Mouse (Mus musculus): Measurements from ENCODE around the gene Rtbdn.
"Not testable (repeated sequence)": the region's sequence is repeated elsewhere in the genome, so short reads cannot be mapped to it uniquely, and the experiment has no call there.

Rtbdn gene

DNA sequence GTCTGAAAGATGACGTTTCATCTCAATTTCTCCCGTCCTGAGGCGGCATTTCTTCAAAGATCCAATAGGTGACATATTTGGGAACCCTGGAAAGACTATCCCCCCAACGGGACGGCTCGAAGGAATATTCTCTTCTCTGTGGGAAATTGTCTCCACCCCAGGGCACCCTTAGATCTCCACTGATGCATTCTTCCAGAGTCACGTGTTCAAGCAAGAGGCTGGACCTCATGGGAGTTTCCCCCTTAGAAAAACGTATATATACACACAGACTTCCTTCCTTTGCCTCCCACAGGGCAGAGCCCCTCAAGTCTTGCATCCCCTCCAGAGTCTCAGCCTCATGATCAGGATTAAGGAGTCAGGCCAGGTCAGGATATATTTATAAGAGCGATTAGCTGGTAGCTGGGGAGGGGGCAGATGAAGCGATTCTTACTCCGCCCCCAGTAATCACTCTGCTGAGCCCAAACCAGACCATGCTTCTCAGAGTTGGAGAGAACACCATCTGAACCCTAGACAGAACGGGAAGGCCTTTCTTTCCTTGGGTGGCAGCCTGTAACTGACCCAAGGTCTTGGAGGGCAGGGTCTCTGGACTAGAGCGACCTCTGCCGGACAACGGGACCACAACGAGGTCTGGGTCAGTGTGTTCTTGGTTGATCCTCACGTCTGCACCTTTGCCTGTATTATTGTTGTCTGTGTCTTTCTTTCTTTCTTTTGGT is at the start of gene Rtbdn:
TSS of gene Rtbdn (plus strand) at position 464 of the 713 bp plus-strand sequence.
- DNase-seq (ENCODE audit: low spot score in 2 of 2): no peak

DNA sequence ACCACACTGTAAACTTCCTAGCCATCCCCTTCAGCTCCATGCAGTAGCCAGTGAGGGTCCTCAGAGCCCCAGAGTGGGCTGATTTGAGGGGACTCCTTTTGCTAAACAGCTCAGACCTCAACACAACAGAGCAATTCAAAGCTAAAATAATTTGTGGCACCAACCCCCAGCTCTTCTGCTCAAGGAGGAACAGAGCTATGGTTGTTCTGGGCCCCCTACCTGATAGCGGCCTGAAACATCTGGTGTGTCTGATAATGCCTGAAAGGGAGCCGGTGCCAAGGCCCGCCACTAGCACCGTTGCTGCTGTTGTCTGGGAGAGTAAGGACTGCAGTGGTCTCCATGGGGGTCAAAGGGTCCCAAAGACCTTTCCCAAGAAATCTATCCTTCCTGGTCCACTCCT is 45.7 kb upstream of the Rtbdn start:
- no peak for DNase-seq (ENCODE audit: low spot score in 2 of 2)

DNA sequence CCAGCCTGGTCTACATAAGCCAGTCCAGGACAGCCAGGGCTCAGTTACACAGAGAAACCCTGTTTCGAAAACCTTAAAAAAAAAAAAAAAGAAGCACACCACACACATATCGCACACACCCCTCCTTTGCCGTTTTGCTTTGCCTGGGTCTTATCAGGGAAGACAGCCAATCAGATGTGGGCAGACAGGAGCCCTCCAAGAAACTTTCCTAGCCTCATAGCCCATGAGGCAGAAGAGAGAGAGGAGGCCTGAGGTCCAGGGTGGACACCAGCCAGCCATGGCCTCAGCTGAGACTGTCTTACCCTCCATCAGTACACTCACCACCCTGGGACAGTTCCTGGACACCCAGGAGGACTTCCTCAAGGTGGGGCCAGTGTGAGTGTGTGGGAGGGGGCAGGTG is 45.0 kb upstream of the Rtbdn start, which contains the start of gene Klf1:
TSS of gene Klf1 (plus strand) at position 177 of the 400 bp plus-strand sequence.
- DNase-seq (ENCODE audit: low spot score in 2 of 2): no peak

DNA sequence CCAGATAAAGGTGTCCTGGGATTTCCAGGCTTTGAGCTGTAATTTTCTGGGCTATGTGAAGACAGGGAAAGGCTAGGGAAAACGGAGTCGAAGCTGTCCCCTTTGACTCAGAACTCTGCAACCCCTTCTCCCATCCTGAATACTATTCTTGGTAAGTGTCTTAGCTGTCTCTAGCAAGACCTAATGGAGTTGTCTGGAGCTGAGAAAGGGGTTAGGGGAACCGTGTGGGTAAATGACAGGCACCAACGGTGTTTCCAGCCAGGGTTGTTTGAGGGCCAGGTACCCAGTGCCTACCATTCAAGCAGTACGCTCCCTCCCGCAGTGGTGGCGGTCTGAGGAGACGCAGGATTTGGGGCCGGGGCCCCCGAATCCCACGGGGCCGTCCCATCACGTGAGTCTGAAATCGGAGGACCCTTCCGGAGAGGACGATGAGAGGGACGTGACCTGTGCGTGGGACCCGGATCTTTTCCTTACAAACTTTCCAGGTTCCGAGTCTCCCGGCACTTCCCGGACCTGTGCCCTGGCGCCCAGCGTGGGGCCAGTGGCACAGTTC is 44.3 kb upstream of the Rtbdn start:
- DNase-seq (ENCODE audit: low spot score in 2 of 2): no peak

DNA sequence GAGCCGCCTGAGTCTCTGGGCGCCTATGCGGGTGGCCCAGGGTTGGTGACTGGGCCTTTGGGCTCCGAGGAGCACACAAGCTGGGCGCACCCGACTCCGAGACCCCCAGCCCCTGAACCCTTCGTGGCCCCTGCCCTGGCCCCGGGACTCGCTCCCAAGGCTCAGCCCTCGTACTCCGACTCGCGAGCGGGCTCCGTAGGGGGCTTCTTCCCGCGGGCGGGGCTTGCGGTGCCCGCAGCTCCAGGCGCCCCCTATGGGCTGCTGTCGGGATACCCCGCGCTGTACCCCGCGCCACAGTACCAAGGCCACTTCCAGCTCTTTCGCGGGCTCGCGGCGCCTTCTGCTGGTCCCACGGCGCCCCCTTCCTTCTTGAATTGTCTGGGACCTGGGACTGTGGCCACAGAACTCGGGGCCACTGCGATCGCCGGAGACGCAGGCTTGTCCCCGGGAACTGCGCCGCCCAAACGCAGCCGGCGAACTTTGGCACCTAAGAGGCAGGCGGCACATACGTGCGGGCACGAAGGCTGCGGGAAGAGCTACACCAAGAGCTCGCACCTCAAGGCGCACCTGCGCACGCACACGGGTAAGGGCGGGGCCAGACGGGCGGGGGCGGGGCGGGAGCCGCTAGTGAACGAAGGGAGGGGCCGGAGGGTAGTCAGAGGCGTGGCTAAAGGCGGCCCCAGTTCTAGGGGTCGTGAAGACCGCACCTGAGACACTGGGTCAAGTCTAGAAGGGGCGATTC is 43.7 kb upstream of the Rtbdn start:
- DNase-seq (ENCODE audit: low spot score in 2 of 2): peak; percentile 90 to 93

DNA sequence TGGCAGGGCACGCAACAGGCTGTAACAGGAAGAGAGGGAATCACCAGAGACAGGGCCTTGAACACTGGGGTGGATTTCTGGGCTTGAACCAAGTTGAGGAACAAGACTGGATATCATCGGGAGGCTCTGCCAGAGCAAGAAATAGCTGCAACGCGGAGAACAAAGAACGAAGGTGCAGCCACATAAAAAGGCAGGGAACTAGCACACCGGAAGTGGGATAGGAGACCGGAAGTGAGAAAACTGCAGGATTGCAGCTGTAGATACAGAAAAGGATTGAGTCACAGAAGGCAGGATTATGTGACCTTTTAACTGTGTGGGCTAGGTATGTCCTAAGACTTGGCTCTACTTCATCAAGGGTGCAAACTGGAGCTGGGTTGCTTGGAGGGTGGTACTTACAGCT is 42.4 kb upstream of the Rtbdn start:
- no peak for DNase-seq (ENCODE audit: low spot score in 2 of 2)

DNA sequence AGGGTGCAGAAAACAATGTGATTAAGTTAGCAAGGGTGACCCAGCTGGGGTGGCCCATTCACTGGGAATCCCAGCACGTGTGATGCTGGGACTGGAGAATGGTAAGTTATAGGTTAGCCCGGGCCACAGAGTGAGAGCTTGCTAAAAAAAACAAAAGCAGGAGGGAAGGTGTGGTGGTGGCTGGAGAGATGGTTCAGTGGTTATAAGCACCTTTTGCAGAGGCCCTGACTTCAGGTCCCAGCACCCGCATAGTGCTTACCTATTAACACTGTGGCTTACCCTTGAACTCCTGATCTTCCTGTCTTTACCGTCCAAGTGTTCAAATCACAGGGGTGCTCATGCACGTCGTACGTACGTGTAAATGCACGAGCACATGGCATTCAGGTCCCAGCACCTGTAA is 39.8 kb upstream of the Rtbdn start:
- DNase-seq (ENCODE audit: low spot score in 2 of 2): no peak

DNA sequence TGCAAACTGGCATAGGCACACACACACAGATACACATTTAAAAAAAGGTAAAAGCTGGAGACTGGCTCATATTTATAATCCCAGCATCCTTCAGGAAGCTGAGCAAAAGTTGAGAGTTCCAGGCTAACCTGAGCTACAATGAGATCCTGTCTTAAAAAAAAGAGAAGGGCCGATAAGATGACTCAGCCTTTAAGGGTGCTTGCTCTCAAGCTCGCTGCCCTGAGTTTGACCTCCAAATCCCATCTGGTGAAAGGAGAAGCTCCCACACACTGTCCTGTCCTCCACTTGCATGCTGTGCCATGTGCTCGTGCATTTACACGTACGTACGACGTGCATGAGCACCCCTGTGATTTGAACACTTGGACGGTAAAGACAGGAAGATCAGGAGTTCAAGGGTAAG is 39.3 kb upstream of the Rtbdn start:
- DNase-seq (ENCODE audit: low spot score in 2 of 2): no peak

DNA sequence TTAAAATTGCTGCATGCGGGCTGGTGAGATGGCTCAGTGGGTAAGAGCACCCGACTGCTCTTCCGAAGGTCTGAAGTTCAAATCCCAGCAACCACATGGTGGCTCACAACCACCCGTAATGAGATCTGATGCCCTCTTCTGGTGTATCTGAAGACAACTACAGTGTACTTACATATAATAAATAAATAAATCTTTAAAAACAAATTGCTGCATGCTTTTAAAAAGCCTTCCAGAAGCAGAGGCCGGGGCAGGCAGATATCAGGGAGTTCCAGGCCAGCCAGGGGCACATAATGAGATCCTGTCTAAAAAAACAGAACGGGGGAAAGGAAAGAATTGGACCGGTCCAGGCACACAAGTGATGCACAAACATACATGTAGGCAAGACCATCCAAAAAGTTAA is 38.8 kb upstream of the Rtbdn start:
- not testable (repeated sequence) for DNase-seq (ENCODE audit: low spot score in 2 of 2)

DNA sequence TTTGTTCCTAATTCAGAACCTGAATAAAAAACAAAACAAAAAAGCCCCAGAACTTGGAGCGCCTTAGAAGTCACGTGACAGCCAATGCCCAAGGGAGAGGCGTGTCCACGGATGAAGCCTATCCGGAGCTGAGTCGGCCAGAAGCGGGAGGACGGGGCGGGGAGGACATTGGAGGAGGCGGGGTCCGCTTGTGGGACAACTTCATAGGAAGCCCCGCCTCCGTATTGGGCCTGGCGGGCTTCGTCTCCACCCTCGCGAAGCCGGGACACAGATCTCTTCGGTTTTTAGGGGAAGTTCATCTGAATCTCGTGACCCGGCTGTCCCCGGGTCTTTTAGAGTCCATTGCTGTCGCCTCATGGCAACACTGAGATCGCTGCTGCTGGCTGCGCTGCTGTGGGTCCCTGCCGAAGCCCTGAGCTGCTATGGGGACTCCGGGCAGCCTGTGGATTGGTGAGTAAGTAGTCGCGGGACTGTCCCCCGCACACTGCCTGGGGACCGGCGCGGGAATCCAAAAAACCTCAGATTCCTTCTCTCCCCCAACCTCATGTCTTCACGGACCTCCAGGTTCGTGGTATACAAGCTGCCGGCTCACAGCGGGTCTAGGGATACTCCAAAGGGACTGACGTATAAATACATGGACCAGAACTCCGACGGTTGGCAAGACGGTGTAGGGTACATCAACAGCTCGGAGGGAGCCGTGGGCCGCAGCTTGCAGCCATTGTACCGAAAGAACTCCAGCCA is 38.2 kb upstream of the Rtbdn start, which contains the start of gene Dnase2a:
TSS of gene Dnase2a (plus strand) at position 140 of the 741 bp plus-strand sequence.
- peak; percentile 75 to 77 for DNase-seq (ENCODE audit: low spot score in 2 of 2)

DNA sequence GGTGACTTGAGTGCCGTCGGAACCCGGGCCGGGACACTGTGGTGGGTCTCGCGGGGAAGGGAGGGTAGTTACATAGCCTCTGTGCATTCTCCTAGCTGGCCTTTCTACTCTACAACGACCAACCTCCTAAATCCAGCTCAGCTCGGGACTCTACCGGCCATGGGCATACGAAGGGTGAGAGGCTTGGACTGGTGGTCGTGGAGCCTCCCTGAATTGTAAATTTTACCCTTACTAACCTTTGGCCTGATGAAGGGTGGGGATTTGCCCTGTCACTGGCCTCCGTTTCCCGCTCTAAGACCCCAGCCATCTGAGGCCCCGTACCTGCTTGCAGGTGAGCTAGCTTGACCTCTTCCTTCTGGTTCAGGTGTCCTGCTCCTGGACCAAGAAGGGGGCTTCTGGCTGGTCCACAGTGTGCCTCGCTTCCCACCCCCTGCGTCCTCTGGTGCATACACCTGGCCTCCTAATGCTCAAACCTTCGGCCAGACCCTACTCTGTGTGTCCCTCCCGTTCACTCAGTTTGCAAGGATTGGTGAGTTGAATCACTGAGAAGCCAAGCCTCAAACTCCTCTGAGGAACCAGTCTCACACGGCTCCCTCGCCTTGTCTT is 37.5 kb upstream of the Rtbdn start:
- no peak for DNase-seq (ENCODE audit: low spot score in 2 of 2)

DNA sequence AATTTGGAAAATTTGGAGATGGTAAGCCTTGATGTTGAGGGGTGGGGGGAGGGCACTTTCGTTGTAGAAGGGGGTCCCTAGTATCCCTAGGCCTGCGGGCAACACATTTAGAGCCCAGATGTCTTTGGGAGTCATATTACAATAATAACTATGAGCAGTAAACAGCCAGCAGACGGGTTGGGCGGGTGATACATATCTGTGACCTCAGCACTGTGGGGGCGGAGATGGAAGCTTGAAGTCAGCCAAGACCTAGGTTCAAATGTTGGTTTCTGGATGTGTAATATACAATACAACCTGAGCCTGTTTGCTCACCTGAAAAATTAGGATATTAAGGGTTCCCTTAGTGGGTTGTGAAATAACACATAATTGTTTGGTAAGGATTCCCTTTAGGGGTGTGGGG is 36.8 kb upstream of the Rtbdn start:
- DNase-seq (ENCODE audit: low spot score in 2 of 2): no peak

DNA sequence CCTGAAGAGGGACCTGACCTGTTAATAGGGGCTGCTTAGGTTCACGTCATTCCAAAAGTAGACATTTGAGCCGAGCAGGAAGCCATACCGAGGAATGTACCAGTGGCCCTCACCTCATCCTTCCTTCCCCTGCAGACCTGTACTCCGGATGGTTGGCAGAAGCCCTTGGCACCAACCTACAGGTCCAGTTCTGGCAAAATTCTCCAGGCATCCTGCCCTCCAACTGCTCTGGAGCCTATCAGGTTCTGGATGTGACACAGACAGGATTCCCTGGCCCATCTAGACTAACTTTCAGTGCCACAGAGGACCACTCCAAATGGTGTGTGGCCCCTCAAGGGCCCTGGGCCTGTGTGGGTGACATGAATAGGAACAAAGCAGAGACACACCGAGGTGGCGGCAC is 36.2 kb upstream of the Rtbdn start:
- DNase-seq (ENCODE audit: low spot score in 2 of 2): no peak

DNA sequence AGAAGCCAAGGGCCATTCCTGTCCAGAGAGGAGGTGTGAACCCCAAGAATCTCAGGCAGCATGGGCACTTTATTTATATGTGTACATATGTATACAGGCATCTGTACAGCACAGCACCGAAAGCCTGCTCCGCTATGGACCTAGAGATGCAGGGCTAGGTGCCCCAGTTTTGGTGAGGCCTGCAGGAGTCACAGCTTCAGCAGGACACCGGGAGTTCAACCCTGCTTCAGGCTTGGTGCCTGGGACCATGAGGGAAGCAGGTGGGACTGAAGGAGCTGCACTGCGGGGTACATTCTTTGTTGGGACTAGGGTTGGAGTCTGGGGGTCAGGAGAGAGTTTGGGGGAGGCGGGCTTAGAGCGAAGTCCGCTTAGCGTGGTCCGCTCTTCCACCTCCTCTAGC is 34.9 kb upstream of the Rtbdn start:
- DNase-seq (ENCODE audit: low spot score in 2 of 2): no peak

DNA sequence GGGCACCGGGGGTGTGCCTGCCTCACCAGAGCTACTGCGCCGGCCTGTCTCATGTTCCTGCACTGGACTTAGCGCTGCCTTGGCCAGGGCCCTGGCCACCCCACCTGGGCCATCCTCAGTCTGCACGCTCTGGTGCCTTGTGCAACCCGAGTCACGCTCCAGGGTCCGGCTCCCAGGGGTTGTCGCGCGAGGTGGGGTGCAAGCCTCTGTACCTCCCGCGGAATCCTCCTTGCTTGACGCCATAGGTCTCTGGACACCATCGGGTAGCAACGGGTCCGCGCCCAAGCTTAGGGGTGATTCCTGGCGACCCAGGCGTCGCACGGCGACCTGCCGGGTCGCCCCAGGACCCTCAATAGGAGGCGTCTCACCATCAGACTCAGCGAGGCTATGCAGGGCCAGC is 34.4 kb upstream of the Rtbdn start:
- no peak for DNase-seq (ENCODE audit: low spot score in 2 of 2)

DNA sequence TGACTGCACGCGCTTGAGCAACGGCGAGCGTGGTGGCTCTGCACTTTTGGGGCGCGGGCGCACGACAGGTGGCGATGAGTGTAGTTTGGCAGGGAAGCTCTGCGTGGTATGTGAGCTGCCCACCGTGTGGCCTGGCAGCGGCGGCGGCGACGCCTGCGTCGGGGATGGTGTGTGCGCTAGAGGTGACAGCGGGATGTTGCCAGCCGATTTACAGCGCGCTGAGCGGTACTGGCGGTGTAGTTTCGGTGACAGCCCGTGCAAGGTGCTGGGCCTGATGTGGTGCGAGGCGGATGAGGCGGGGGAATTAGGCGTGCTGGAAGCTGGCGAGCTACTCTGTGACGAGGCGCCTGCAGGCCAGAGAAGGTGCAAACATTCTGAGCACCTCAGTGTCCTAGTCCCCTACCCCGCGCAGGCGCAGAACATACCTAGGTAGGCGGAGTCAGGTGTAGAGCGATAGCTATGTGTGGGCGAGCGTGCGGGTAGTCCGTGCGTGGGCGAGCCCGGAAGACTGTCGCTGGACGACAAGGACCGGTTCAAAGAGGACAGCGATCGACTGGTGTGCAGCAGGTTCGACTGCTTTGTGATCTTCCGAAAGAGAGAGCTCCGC is 33.8 kb upstream of the Rtbdn start:
- DNase-seq (ENCODE audit: low spot score in 2 of 2): peak; percentile 53 to 64

DNA sequence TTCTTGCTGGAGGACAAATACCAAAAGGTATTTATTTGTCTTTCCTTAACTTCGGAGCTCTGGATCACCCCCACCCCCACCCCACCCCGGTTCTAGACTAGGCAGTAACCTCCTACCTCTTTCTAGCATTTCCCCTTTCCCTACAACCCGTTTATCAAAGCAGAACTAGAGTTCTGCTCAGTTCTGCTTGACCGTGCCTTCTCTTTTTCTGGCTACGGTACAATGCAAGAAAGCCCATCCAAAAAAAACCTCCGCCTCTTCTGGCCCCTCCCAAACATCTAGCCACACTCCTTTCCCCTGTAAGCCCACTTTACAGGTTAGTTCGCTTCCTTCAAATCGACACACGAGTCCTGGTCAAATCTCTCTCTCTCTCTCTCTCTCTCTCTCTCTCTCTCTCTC is 33.3 kb upstream of the Rtbdn start:
- no peak for DNase-seq (ENCODE audit: low spot score in 2 of 2)

DNA sequence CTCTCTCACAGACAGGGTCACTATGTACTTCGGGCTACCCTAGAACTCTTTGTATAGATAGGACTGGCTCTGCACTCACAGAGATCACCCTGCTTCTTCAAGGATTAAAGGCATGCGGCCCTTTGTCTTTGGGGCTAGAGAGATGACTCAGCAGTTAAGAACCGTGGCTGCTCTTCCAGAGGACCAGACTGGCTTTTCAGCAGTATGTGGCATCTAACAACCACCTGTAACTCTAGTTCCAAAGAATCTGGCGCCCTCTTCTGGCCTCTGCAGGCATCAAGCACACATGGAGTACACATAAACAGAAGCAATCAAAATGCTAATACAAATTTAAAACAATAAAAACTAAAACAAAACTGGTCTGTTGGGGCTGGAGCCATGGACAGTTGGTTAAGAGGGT is 32.8 kb upstream of the Rtbdn start:
- DNase-seq (ENCODE audit: low spot score in 2 of 2): no peak

DNA sequence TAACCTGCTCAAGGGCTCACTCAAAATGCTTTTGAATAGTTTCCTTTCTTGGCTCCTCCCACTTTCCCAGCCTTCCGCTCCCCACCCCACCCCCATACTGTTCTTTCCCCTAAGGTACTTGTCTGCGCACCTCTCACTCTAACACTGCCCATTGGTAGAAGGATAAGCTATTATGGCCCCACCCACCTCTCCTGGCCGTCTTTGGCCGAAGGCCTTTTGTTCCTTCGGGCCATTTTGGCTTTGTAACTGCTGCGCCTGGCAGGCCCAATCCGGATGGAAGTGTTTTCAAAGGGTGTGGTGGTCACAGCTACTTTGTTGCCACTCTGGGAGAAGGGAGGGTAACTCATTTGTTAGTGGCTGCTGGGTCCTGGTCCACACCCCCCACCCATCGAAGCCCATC is 31.5 kb upstream of the Rtbdn start:
- no peak for DNase-seq (ENCODE audit: low spot score in 2 of 2)

DNA sequence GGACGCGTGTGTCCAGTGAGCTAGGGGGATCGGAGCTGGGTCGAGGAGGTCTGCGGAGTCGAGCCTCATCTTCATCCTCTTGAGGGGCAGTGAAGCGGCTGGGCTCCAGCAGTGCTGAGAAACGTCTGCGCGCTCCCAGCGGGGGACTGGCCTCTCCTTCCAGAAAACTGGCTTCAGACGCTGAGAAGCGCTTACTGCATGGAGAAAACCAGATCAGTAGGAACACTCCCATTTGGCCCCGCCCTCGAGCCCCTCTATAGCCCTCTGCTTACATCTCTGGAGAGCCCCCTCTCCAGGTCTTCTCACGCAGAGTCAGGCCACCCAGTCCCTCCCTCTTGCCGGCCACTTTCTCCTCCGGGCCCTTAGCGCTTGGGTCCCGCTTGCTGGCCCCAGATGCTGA is 29.0 kb upstream of the Rtbdn start:
- DNase-seq (ENCODE audit: low spot score in 2 of 2): no peak

DNA sequence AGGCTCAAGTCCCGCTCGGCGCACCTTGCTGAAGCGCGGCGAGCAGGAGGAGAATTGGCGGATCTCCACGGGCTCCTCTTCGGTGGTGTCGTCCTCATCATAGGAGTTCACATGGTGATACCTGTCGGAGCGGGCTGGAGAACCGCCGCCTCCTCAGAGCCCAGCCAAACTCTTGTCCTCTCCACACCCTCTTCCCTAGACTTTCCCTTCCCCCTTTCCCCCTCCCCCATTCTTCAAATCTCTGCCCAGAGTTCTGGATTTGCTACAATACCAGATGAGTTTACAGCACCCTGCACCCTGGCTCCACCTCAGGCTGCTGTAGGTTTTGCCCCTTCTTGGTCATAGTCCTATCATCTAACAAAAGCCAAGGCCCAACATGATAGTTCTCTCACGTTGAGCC is 28.1 kb upstream of the Rtbdn start:
- DNase-seq (ENCODE audit: low spot score in 2 of 2): no peak

DNA sequence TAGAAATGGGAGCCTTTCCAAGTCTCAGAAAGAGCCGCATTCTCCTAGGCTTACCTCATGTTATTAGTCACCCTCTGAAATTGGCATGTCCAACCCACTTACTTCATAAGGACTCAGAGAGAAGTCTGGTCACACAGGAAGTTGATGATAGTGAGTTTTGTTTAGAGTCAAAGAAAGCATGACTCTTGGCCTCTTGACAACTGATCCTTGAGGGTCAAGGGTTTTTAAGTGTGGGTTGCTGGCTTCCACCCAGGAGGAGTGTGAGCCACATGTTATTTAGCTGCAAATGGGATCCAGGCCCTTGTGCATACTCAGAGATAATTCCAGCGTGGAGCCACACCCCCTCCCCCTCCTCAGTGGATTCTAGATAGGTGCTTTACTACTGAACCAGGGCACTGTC is 25.2 kb upstream of the Rtbdn start:
- DNase-seq (ENCODE audit: low spot score in 2 of 2): no peak

Measured in frontal cortex, postnatal 36 days (tissue).